Mouse (Mus musculus) liver, embryonic 11.5 days (tissue): ENCODE measurements around the gene Coro2a. TPM values are rescaled to one million over a fixed set of nuclear protein-coding genes. Genes with fewer than 3 reads are reported as not detected.
"Not testable (repeated sequence)": the region's sequence is repeated elsewhere in the genome, so short reads cannot be mapped to it uniquely, and the experiment has no call there.

Experiments used
- ATAC-seq: fragments of 200-750 bp; cut with Nextera tagmentation; replicated peaks from 2 replicates; pipeline ENCODE4 v1.8.0; 2017; ENCODE audit warnings: moderate number of reproducible peaks, mild to moderate bottlenecking, moderate TSS enrichment, moderate library complexity; ENCODE audit not compliant: low FRiP score
- DNase-seq: peaks from one replicate; pipeline ENCODE4 v3.0.0-alpha.2; 2017; ENCODE audit warnings: low spot score
- H3K27ac ChIP-seq: fragments of 300-500 bp; sonication (generic); 2 replicates; pipeline ENCODE4 v1.5.1; 2014; ENCODE audit warnings: mild to moderate bottlenecking, low read depth, low read length, control low read depth
- H3K27me3 ChIP-seq: fragments of 300-500 bp; sonication (generic); replicated peaks from 2 replicates; pipeline ENCODE4 v1.6.1; 2014; ENCODE audit warnings: low read length, mixed read lengths; ENCODE audit not compliant: control insufficient read depth, insufficient read depth
- H3K36me3 ChIP-seq: fragments of 300-500 bp; sonication (generic); 2 replicates; pipeline ENCODE4 v1.6.1; 2014; ENCODE audit warnings: mild to moderate bottlenecking, low read length, moderate library complexity, mixed read lengths; ENCODE audit not compliant: control insufficient read depth, insufficient read depth
- H3K4me1 ChIP-seq: fragments of 300-500 bp; sonication (generic); replicated peaks from 2 replicates; pipeline ENCODE4 v1.6.1; 2014; ENCODE audit warnings: low read length, mixed read lengths; ENCODE audit not compliant: control insufficient read depth, insufficient read depth
- H3K4me2 ChIP-seq: fragments of 300-500 bp; sonication (generic); 2 replicates; pipeline ENCODE4 v1.6.1; 2014; ENCODE audit warnings: mild to moderate bottlenecking, control low read depth, moderate library complexity
- H3K4me3 ChIP-seq: fragments of 300-500 bp; sonication (generic); 2 replicates; pipeline ENCODE4 v1.5.1; 2014; ENCODE audit warnings: low read depth, low read length, control low read depth
- H3K9ac ChIP-seq: fragments of 300-500 bp; sonication (generic); 2 replicates; pipeline ENCODE4 v1.6.1; 2014; ENCODE audit warnings: low read depth, low read length, control low read depth
- H3K9me3 ChIP-seq: fragments of 300-500 bp; sonication (generic); 2 replicates; pipeline ENCODE4 v1.6.1; 2016; ENCODE audit warnings: low read length, inconsistent platforms, mixed read lengths; ENCODE audit not compliant: control insufficient read depth
- WGBS: fragments of 180-500 bp; shearing (Covaris S2); extraction: QIAGEN DNeasy Blood & Tissue Kit; methylation state at CpG from one replicate; pipeline ENCODE4 v1.1.7; 2014; 5-methylcytosine and 5-hydroxymethylcytosine counted together
- polyA plus RNA-seq: library from polyadenylated mRNA; unstranded; fragments of >200 nt; fragmentation: Nextera tagmentation; extraction: Ambion mirVana; gene quantifications from 2 replicates; pipeline ENCODE4 v1.2.1, GENCODE M21; 2014

The Coro2a gene
- polyA plus RNA-seq, 1 experiment from 2014 or later, result 4.8 TPM

DNA sequence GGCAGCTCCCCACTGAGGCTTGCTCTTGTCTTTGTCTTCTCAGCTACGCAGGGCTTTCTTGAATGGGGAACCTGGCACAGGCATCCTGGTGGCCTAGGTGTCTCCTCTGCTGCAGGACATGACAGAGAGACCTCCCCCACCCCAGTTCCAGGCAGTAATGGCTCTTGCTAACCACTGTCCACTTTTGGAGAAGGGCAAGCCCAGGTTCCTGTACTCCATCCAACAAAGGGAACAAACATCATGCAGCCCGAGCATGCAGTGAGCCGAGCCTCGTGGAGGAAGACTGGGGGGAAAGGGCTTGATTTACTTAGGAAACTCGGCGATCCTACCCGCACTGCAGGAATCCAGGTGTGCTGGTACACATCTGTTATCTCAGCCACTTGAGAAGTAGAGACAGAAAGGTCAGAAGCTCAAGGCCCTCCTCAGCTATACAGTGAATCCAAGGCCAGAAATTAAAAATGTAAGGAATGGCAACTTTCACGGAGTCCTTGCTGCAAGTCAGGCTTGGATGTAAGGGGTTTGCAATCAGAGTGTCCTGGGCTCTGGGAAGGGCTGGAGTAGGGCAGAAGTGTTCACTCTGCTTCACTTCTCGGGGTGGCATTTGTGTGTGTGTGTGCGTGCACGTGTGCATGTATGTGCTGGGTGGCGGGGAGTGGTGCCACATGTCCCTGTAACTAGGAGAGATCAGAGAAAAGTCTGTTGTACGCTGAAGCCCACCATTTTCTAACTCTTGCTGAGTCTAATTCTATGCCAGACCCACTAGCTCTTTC is 16.8 kb downstream of the Coro2a start:
- Histone ChIP-seq H3K9me3 (0 out of 2 replicates have a peak, but pooled peaks cover 2% of the 10 kb centered on the region), H3K4me1 (peaks cover 8% of the 10 kb centered on the region; the same call in 1 of the 2 replicates), H3K4me2 (no peak overlapping the region), H3K36me3 (no peaks in the 10 kb centered on the region), H3K27me3 (no peaks in the 10 kb centered on the region), H3K27ac (no peak overlapping the region), H3K9ac (no peak overlapping the region), H3K4me3 (no peak overlapping the region)
- ATAC-seq (no peak), DNase-seq (no peak)
- 68% methylated on average over 13 of the region's 13 CpGs for WGBS

DNA sequence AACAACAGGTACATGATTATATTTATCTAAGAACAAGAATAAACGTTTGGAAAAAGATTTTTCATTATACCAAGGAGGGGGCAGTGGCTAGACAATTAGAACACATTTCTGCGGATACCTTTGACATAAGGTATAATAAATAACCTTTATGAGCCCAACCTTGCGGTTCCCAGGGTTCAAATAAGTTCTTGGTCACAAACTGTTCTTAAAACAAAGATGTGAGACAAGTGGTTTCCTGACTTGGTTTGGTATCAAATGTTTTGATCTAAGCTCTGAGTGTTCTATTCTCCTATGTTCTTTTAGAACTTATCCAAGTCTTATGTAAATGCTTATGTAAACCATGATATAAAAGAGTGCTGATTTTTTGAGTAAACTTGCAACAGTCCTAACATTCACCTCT is 17.5 kb downstream of the Coro2a start:
- H3K4me1 ChIP-seq, H3K36me3 ChIP-seq, H3K9ac ChIP-seq, H3K9me3 ChIP-seq, H3K4me2 ChIP-seq, ATAC-seq, H3K4me3 ChIP-seq, H3K27me3 ChIP-seq, H3K27ac ChIP-seq, DNase-seq: not testable (repeated sequence)
- WGBS, result 56% methylated on average over 3 of the region's 3 CpGs

DNA sequence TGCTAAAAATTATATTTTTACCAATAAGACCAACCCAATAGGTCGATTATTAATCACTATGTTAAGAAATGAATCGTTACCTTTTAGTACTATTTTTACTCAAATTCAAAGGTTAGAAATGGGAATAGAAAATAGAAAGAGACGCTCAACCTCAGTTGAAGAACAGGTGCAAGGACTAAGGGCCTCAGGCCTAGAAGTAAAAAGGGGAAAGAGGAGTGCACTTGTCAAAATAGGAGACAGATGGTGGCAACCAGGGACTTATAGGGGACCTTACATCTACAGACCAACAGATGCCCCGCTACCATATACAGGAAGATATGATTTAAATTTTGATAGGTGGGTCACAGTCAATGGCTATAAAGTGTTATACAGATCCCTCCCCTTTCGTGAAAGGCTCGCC is 17.9 kb downstream of the Coro2a start:
- not testable (repeated sequence) for H3K9me3 ChIP-seq, H3K4me3 ChIP-seq, H3K4me1 ChIP-seq, H3K27me3 ChIP-seq, H3K4me2 ChIP-seq, H3K36me3 ChIP-seq, ATAC-seq, H3K9ac ChIP-seq, H3K27ac ChIP-seq, DNase-seq
- 62% methylated on average over 2 of the region's 6 CpGs for WGBS

DNA sequence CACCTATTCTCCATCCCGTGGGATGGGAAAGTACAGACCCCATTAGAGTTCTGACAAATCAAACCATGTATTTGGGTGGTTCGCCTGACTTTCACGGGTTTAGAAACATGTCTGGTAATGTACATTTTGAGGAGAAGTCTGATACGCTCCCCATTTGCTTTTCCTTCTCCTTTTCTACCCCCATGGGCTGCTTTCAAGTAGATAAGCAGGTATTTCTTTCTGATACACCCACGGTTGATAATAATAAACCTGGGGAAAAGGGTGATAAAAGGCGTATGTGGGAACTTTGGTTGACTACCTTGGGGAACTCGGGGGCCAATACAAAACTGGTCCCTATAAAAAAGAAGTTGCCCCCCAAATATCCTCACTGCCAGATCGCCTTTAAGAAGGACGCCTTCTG is 20.0 kb downstream of the Coro2a start:
- H3K9me3 ChIP-seq, H3K4me1 ChIP-seq, ATAC-seq, H3K9ac ChIP-seq, H3K4me3 ChIP-seq, H3K4me2 ChIP-seq, DNase-seq, H3K36me3 ChIP-seq, H3K27ac ChIP-seq, H3K27me3 ChIP-seq: not testable (repeated sequence)
- 86% methylated on average over 9 of the region's 9 CpGs for WGBS

DNA sequence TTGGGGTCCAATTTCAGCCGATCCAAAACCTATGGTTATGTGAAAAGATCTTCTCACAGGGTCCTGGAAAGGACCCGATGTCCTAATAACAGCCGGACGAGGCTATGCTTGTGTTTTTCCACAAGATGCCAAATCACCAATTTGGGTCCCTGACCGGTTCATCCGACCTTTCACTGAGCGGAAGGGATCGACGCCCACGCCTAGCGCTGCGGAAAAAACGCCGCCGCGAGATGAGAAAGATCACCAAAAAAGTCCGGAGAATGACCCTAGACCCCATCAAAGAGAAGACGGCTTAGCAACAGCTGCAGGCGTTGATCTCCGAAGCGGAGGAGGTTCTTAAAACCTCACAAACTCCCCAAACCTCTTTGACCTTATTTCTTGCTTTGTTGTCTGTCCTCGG is 20.4 kb downstream of the Coro2a start:
- H3K9ac ChIP-seq, ATAC-seq, DNase-seq, H3K4me1 ChIP-seq, H3K4me3 ChIP-seq, H3K27me3 ChIP-seq, H3K36me3 ChIP-seq, H3K27ac ChIP-seq, H3K4me2 ChIP-seq, H3K9me3 ChIP-seq: not testable (repeated sequence)
- WGBS, result 94% methylated on average over 22 of the region's 22 CpGs

DNA sequence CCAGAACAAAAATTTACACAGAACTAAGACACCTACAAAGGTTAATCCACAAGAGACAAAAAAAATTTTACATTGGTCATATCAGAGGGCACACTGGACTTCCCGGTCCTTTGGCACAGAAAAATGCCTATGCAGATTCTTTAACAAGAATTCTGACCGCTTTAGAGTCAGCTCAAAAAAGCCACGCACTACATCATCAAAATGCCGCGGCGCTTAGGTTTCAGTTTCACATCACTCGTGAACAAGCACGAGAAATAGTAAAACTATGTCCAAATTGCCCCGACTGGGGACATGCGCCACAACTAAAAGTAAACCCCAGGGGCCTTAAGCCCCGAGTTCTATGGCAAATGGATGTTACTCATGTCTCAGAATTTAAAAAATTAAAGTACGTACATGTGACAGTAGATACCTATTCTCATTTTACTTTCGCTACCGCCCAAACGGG is 21.2 kb downstream of the Coro2a start:
- DNase-seq, H3K9me3 ChIP-seq, H3K4me2 ChIP-seq, H3K36me3 ChIP-seq, H3K27me3 ChIP-seq, H3K9ac ChIP-seq, H3K27ac ChIP-seq, ATAC-seq, H3K4me1 ChIP-seq, H3K4me3 ChIP-seq: not testable (repeated sequence)
- WGBS, result 89% methylated on average over 15 of the region's 15 CpGs

DNA sequence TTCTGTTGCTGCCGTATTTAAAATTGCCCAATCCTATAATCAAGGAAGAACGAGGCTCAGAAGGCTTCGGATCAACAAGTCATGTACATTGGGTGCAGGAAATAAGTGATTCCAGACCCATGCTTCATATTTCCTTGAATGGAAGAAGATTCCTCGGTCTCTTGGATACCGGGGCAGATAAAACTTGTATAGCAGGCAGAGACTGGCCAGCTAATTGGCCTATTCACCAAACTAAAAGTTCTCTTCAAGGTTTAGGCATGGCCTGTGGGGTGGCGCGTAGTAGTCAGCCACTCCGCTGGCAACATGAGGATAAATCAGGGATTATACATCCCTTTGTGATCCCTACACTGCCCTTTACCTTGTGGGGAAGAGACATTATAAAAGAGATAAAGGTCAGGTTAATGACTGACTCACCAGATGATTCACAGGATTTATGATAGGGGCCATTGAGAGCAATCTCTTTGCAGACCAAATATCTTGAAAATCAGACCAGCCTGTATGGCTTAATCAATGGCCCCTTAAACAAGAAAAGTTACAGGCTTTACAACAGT is 23.1 kb downstream of the Coro2a start:
- not testable (repeated sequence) for H3K27me3 ChIP-seq, H3K9me3 ChIP-seq, H3K4me2 ChIP-seq, H3K27ac ChIP-seq, H3K9ac ChIP-seq, H3K4me1 ChIP-seq, ATAC-seq, H3K36me3 ChIP-seq, DNase-seq, H3K4me3 ChIP-seq
- WGBS, result 89% methylated on average over 8 of the region's 8 CpGs

DNA sequence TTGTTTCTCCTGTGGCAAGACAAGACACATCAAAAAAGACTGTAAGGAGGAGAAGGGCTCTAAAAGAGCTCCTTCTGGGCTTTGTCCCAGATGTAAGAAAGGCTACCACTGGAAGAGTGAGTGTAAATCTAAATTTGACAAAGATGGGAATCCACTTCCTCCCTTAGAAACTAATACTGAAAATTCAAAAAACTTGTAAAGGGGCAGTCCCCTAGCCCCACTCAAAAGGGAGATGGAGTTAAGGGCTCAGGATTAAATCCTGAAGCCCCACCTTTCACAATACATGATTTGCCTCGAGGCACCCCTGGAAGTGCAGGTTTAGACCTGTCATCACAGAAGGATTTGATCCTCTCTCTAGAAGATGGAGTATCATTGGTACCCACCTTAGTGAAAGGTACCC is 23.8 kb downstream of the Coro2a start:
- no peak for DNase-seq

More for the DNA sequence above, 23.8 kb downstream of the Coro2a start:
- no peak overlapping the region for H3K4me3 ChIP-seq
- 65% methylated on average over 1 of the region's 1 CpGs for whole genome bisulfite sequencing
- no peaks in the 10 kb centered on the region for H3K36me3 ChIP-seq
- no peak overlapping the region for H3K4me2 ChIP-seq
- no peak overlapping the region for H3K27ac ChIP-seq
- no peak for ATAC-seq
- 0 out of 2 replicates have a peak, but pooled peaks cover 2% of the 10 kb centered on the region for H3K9me3 ChIP-seq
- no peaks in the 10 kb centered on the region; the same call in 1 of the 2 replicates for H3K27me3 ChIP-seq
- H3K4me1 ChIP-seq, result peaks cover 6% of the 10 kb centered on the region; the same call in 1 of the 2 replicates
- no peak overlapping the region for H3K9ac ChIP-seq
